Mouse (Mus musculus): ENCODE results near the gene Gm45234. TPM values are rescaled to one million over a fixed set of nuclear protein-coding genes. Genes with fewer than 3 reads are reported as not detected.
A peak's percentile ranks its signal among the peaks of the same experiment; 100 is the strongest.

Gm45234 gene
- total RNA-seq, 1 experiment, result 0.13 TPM

GRCm38 (mm10) chr6:124717968-124718367 lies 37.9 kb downstream of the Gm45234 start:
- in situ Hi-C loops (cut with MboI; ENCODE audit: low sequenced_read_pairs in 2 of 2, unreplicated experiment in 2 of 2), result no loop called here
- Histone ChIP-seq H3K36me3 (ENCODE audit: control insufficient read depth, insufficient read depth, low read length, poor library complexity, severe bottlenecking) (peaks cover 37% of the 10 kb centered on the region), H3K4me1 (ENCODE audit: control insufficient read depth in 2 of 2, insufficient read depth in 2 of 2, low read length in 2 of 2, poor library complexity in 1 of 2) (peaks cover 0 to 20% of the 10 kb centered on the region in 2 experiments), H3K9me3 (ENCODE audit: control insufficient read depth, insufficient read depth, low read depth, low read length) (no peaks in the 10 kb centered on the region), H3K9ac (ENCODE audit: insufficient read depth, low read depth, low read length, poor library complexity, severe bottlenecking) (peak overlapping the region; percentile 62), H3K4me3 (ENCODE audit: insufficient read depth in 1 of 2, low read depth in 1 of 2, low read length in 2 of 2, poor library complexity in 1 of 2, severe bottlenecking in 1 of 2) (peak overlapping the region; percentile 55 to 64), H3K27ac (ENCODE audit: insufficient read depth, low read depth, low read length, poor library complexity, severe bottlenecking) (peak overlapping the region; percentile 71)
- no peak for TF ChIP-seq HCFC1 (IDR thresholded peaks at IDR 0.05; ENCODE audit: borderline replicate concordance, insufficient read depth, low read length)
- TF ChIP-seq MAFK (IDR thresholded peaks at IDR 0.05; ENCODE audit: insufficient read depth, low read depth, low read length), result no peak
- TF ChIP-seq CHD2 (IDR thresholded peaks at IDR 0.05; ENCODE audit: low read depth, low read length), result no peak
- no peak for TF ChIP-seq ZC3H11A (IDR thresholded peaks at IDR 0.05; ENCODE audit: borderline replicate concordance, low read depth, low read length)
- TF ChIP-seq ZNF384 (IDR thresholded peaks at IDR 0.05; ENCODE audit: low read depth, low read length), result no peak
- no peak for DNase-seq (ENCODE audit: low read depth, low spot score)

- DNase-seq (ENCODE audit: low read depth, low spot score), result no peak
- Histone ChIP-seq H3K4me1 (ENCODE audit: control insufficient read depth in 2 of 2, insufficient read depth in 2 of 2, low read length in 2 of 2, poor library complexity in 1 of 2) (peaks cover 0 to 20% of the 10 kb centered on the region in 2 experiments), H3K9me3 (ENCODE audit: control insufficient read depth, insufficient read depth, low read depth, low read length) (no peaks in the 10 kb centered on the region), H3K36me3 (ENCODE audit: control insufficient read depth, insufficient read depth, low read length, poor library complexity, severe bottlenecking) (peaks cover 37% of the 10 kb centered on the region), H3K9ac (ENCODE audit: insufficient read depth, low read depth, low read length, poor library complexity, severe bottlenecking) (peak overlapping the region; percentile 62), H3K4me3 (ENCODE audit: insufficient read depth in 1 of 2, low read depth in 1 of 2, low read length in 2 of 2, poor library complexity in 1 of 2, severe bottlenecking in 1 of 2) (peak overlapping the region in 1 of 2 experiments; percentile 64; a peak in 2 of 4 replicates), H3K27ac (ENCODE audit: insufficient read depth, low read depth, low read length, poor library complexity, severe bottlenecking) (peak overlapping the region; percentile 71)
- in situ Hi-C loops (cut with MboI; ENCODE audit: low sequenced_read_pairs in 2 of 2, unreplicated experiment in 2 of 2), result no loop called here
- TF ChIP-seq ZC3H11A (IDR thresholded peaks at IDR 0.05; ENCODE audit: borderline replicate concordance, low read depth, low read length) (peak; percentile 22; the same call in 1 of the 2 replicates), MAFK (IDR thresholded peaks at IDR 0.05; ENCODE audit: insufficient read depth, low read depth, low read length) (no peak)
These were observed 38.8 kb downstream of the Gm45234 start for GRCm38 (mm10) chr6:124716864-124717490.

GRCm38 (mm10) chr6:124712918-124713317 lies 42.9 kb downstream of the Gm45234 start:
- H3K27ac ChIP-seq (ENCODE audit: insufficient read depth, low read depth, low read length, poor library complexity, severe bottlenecking), result peak overlapping the region; percentile 5; the same call in 1 of the 2 replicates
- H3K9ac ChIP-seq (ENCODE audit: insufficient read depth, low read depth, low read length, poor library complexity, severe bottlenecking), result peak overlapping the region; percentile 92
- peaks cover 3 to 12% of the 10 kb centered on the region in 2 experiments; a peak in 3 of 4 replicates for H3K4me1 ChIP-seq (ENCODE audit: control insufficient read depth in 2 of 2, insufficient read depth in 2 of 2, low read length in 2 of 2, poor library complexity in 1 of 2)
- H3K36me3 ChIP-seq (ENCODE audit: control insufficient read depth, insufficient read depth, low read length, poor library complexity, severe bottlenecking), result peaks cover 53% of the 10 kb centered on the region
- no peak for DNase-seq (ENCODE audit: low read depth, low spot score)
- H3K9me3 ChIP-seq (ENCODE audit: control insufficient read depth, insufficient read depth, low read depth, low read length), result no peaks in the 10 kb centered on the region
- H3K4me3 ChIP-seq (ENCODE audit: insufficient read depth in 1 of 2, low read depth in 1 of 2, low read length in 2 of 2, poor library complexity in 1 of 2, severe bottlenecking in 1 of 2), result peak overlapping the region; percentile 93 to 95
- in situ Hi-C loops (cut with MboI; ENCODE audit: low sequenced_read_pairs in 2 of 2, unreplicated experiment in 2 of 2), result no loop called here
- TF ChIP-seq ZC3H11A (IDR thresholded peaks at IDR 0.05; ENCODE audit: borderline replicate concordance, low read depth, low read length), result no peak

GRCm38 (mm10) chr6:124711824-124712782 lies 43.7 kb downstream of the Gm45234 start, which contains the start of the genes Emg1 and Phb2:
Gene Emg1, minus strand, starts transcription at chr6:124712178.
Gene Phb2, plus strand, starts transcription at chr6:124712336.
- H3K9me3 ChIP-seq (ENCODE audit: control insufficient read depth, insufficient read depth, low read depth, low read length), result no peaks in the 10 kb centered on the region
- TF ChIP-seq ZC3H11A (IDR thresholded peaks at IDR 0.05; ENCODE audit: borderline replicate concordance, low read depth, low read length) (no peak), ZNF384 (IDR thresholded peaks at IDR 0.05; ENCODE audit: low read depth, low read length) (peak; percentile 60; the same call in 1 of the 2 replicates), HCFC1 (IDR thresholded peaks at IDR 0.05; ENCODE audit: borderline replicate concordance, insufficient read depth, low read length) (peak; percentile 91), MAFK (IDR thresholded peaks at IDR 0.05; ENCODE audit: insufficient read depth, low read depth, low read length) (no peak), CHD2 (IDR thresholded peaks at IDR 0.05; ENCODE audit: low read depth, low read length) (no peak)
- in situ Hi-C loops (cut with MboI; ENCODE audit: low sequenced_read_pairs in 2 of 2, unreplicated experiment in 2 of 2), result no loop called here
- H3K36me3 ChIP-seq (ENCODE audit: control insufficient read depth, insufficient read depth, low read length, poor library complexity, severe bottlenecking), result peaks cover 51% of the 10 kb centered on the region
- H3K9ac ChIP-seq (ENCODE audit: insufficient read depth, low read depth, low read length, poor library complexity, severe bottlenecking), result peak within 1 kb of the TSS; percentile 95
- H3K27ac ChIP-seq (ENCODE audit: insufficient read depth, low read depth, low read length, poor library complexity, severe bottlenecking), result peak within 1 kb of the TSS; percentile 83
- peaks cover 3 to 5% of the 10 kb centered on the region in 2 experiments; a peak in 2 of 4 replicates for H3K4me1 ChIP-seq (ENCODE audit: control insufficient read depth in 2 of 2, insufficient read depth in 2 of 2, low read length in 2 of 2, poor library complexity in 1 of 2)
- peak; percentile 97 for DNase-seq (ENCODE audit: low read depth, low spot score)
- peak within 1 kb of the TSS; percentile 93 to 95 for H3K4me3 ChIP-seq (ENCODE audit: insufficient read depth in 1 of 2, low read depth in 1 of 2, low read length in 2 of 2, poor library complexity in 1 of 2, severe bottlenecking in 1 of 2)

All from ES-E14 (cell line).